Mouse (Mus musculus) midbrain, embryonic 12.5 days (tissue): ENCODE data around the gene Nek7. TPM values are rescaled to one million over a fixed set of nuclear protein-coding genes. Genes with fewer than 3 reads are reported as not detected.

ENCODE experiments used
- ATAC-seq: fragments of 200-750 bp; cut with Nextera tagmentation; 2 replicates; pipeline ENCODE4 v1.8.0; 2017; ENCODE audit warnings: low read depth, moderate TSS enrichment, moderate library complexity; ENCODE audit not compliant: low FRiP score
- H3K27ac ChIP-seq: fragments of 300-500 bp; sonication (generic); replicated peaks from 2 replicates; pipeline ENCODE4 v1.5.1; 2016; ENCODE audit warnings: mild to moderate bottlenecking
- H3K27me3 ChIP-seq: fragments of 300-500 bp; sonication (generic); 2 replicates; pipeline ENCODE4 v1.6.1; 2016; ENCODE audit warnings: mild to moderate bottlenecking
- H3K36me3 ChIP-seq: fragments of 300-500 bp; sonication (generic); 2 replicates; pipeline ENCODE4 v1.6.1; 2016
- H3K4me1 ChIP-seq: fragments of 300-500 bp; sonication (generic); 2 replicates; pipeline ENCODE4 v1.6.1; 2016
- H3K4me2 ChIP-seq: fragments of 300-500 bp; sonication (generic); replicated peaks from 2 replicates; pipeline ENCODE4 v1.6.1; 2016; ENCODE audit warnings: mild to moderate bottlenecking, moderate library complexity
- H3K4me3 ChIP-seq: fragments of 300-500 bp; sonication (generic); 2 replicates; pipeline ENCODE4 v1.5.1; 2016; ENCODE audit warnings: mild to moderate bottlenecking
- H3K9ac ChIP-seq: fragments of 300-500 bp; sonication (generic); replicated peaks from 2 replicates; pipeline ENCODE4 v1.6.1; 2016; ENCODE audit warnings: mild to moderate bottlenecking, moderate library complexity
- H3K9me3 ChIP-seq: fragments of 300-500 bp; sonication (generic); 2 replicates; pipeline ENCODE4 v1.6.1; 2016; ENCODE audit warnings: mild to moderate bottlenecking
- WGBS: fragments of 180-500 bp; shearing (Covaris S2); methylation state at CpG from one replicate; pipeline ENCODE4 v1.1.7; 2016; 5-methylcytosine and 5-hydroxymethylcytosine counted together
- polyA plus RNA-seq: library from polyadenylated mRNA; unstranded; fragments of >200 nt; fragmentation: Nextera tagmentation; extraction: Ambion mirVana; gene quantifications from 2 replicates; pipeline ENCODE4 v1.2.1, GENCODE M21; 2016

Gene Nek7
- polyA plus RNA-seq, 1 experiment from 2014 or later = 31.0 TPM

DNA sequence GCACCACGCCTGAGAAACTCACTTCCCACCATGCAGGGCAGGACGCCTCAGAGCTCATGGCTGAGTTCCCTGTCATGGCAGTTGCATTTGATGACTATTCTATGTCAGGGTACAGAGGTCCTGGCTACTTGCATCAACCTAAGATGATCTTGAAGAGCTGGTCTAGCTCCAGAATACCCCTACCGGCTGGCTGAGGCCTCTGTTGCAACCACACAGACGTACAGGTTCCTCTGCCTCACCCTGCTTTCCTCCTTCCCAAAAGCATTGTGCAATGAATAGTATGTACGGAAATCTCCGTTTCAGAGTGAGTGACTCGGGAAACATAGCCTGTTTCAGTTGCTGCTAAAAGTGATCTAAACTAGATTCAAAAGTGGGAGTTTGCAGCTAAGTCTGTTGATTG is 37.7 kb downstream of the Nek7 start:
- Histone ChIP-seq H3K27me3 (no peaks in the 10 kb centered on the region), H3K4me2 (no peak overlapping the region), H3K4me3 (no peak overlapping the region), H3K36me3 (no peaks in the 10 kb centered on the region), H3K27ac (no peak overlapping the region), H3K9me3 (no peaks in the 10 kb centered on the region), H3K4me1 (no peaks in the 10 kb centered on the region), H3K9ac (no peak overlapping the region)
- ATAC-seq = no peak
- 93% methylated on average over 7 of the region's 7 CpGs for WGBS

DNA sequence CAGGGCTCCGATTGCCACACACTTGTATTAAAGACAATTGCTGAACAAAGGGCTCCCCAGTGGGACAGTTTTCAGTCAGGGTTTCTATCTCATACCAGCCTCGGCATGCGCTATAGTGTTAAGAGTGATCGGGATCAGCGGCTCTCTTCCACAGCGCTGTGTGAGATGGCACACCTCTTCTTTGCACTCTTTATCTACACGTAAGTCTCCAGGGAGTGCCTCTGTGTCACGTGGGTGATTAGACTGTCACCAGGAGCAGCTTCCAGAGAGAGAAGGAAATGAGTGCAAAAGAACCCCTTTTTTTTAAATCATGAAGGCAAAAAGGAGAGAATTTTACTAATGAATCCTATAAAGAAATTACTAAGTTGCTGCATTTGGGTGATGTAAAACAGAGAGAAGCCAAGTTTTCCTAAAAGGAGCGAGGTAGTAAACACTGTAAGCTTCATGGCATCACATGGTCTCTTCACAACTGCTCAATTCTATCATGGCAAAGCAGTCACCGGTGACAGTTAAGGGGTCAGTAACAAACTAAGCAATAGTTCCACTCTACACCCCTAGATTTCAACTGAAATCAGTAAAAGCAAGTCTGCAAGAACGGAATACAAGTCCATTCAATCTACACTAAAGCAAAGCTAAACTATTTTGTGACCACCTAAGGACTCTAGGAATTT is 40.0 kb downstream of the Nek7 start:
- no peaks in the 10 kb centered on the region for H3K36me3 ChIP-seq
- H3K4me3 ChIP-seq = no peak overlapping the region
- no peak for ATAC-seq
- H3K9me3 ChIP-seq = no peaks in the 10 kb centered on the region
- H3K4me2 ChIP-seq = no peak overlapping the region
- no peaks in the 10 kb centered on the region for H3K27me3 ChIP-seq
- no peak overlapping the region for H3K27ac ChIP-seq
- no peak overlapping the region for H3K9ac ChIP-seq
- H3K4me1 ChIP-seq = no peaks in the 10 kb centered on the region
- 67% methylated on average over 11 of the region's 11 CpGs for whole genome bisulfite sequencing

- no peak overlapping the region for H3K4me3 ChIP-seq
- H3K4me1 ChIP-seq = no peaks in the 10 kb centered on the region
- no peak overlapping the region for H3K27ac ChIP-seq
- no peak for ATAC-seq
- no peaks in the 10 kb centered on the region for H3K36me3 ChIP-seq
- WGBS = 90% methylated on average over 7 of the region's 7 CpGs
- H3K4me2 ChIP-seq = no peak overlapping the region
- H3K9ac ChIP-seq = no peak overlapping the region
- H3K27me3 ChIP-seq = no peaks in the 10 kb centered on the region
- no peaks in the 10 kb centered on the region for H3K9me3 ChIP-seq
Measured at GRCm38 (mm10) chr1:138579207-138579606, 40.7 kb downstream of the Nek7 start.

GRCm38 (mm10) chr1:138576803-138577202 is 43.1 kb downstream of the Nek7 start:
- no peak for ATAC-seq
- H3K36me3 ChIP-seq = no peaks in the 10 kb centered on the region
- 76% methylated on average over 7 of the region's 7 CpGs for WGBS
- no peak overlapping the region for H3K4me3 ChIP-seq
- H3K9me3 ChIP-seq = no peaks in the 10 kb centered on the region
- no peaks in the 10 kb centered on the region for H3K27me3 ChIP-seq
- no peak overlapping the region for H3K4me2 ChIP-seq
- no peak overlapping the region for H3K9ac ChIP-seq
- peaks cover 4% of the 10 kb centered on the region for H3K4me1 ChIP-seq
- no peak overlapping the region for H3K27ac ChIP-seq

- Histone ChIP-seq H3K4me2 (no peak overlapping the region), H3K27ac (no peak overlapping the region), H3K4me3 (no peak overlapping the region), H3K27me3 (no peaks in the 10 kb centered on the region), H3K4me1 (peaks cover 9% of the 10 kb centered on the region), H3K9me3 (no peaks in the 10 kb centered on the region), H3K36me3 (no peaks in the 10 kb centered on the region), H3K9ac (no peak overlapping the region)
- ATAC-seq = no peak
- WGBS = 95% methylated on average over 8 of the region's 8 CpGs
Measured at GRCm38 (mm10) chr1:138576066-138576697, 43.8 kb downstream of the Nek7 start.

DNA sequence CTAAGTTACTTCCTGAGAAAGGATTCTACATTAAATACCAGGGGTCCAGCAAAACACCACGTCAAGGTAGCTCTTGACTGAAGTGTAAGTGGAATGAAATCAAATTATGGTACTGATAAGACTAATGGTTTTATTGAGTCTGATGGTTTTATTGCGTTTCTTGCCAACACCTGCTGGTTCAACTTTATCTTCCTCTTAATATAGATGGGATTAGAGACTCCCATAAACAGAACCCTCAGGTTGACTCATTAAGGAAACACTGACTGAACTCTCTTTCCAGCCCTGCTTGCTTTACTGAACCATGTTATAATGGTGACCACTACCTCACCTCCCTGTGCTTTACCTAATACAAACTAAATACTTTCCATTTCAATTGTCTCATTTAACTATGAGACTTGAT is 44.3 kb downstream of the Nek7 start:
- no peaks in the 10 kb centered on the region for H3K9me3 ChIP-seq
- ATAC-seq = no peak
- H3K4me2 ChIP-seq = no peak overlapping the region
- no peaks in the 10 kb centered on the region for H3K36me3 ChIP-seq
- H3K27ac ChIP-seq = no peak overlapping the region
- 86% methylated on average over 2 of the region's 2 CpGs for WGBS
- H3K4me3 ChIP-seq = no peak overlapping the region
- H3K9ac ChIP-seq = no peak overlapping the region
- peaks cover 13% of the 10 kb centered on the region for H3K4me1 ChIP-seq
- H3K27me3 ChIP-seq = no peaks in the 10 kb centered on the region

DNA sequence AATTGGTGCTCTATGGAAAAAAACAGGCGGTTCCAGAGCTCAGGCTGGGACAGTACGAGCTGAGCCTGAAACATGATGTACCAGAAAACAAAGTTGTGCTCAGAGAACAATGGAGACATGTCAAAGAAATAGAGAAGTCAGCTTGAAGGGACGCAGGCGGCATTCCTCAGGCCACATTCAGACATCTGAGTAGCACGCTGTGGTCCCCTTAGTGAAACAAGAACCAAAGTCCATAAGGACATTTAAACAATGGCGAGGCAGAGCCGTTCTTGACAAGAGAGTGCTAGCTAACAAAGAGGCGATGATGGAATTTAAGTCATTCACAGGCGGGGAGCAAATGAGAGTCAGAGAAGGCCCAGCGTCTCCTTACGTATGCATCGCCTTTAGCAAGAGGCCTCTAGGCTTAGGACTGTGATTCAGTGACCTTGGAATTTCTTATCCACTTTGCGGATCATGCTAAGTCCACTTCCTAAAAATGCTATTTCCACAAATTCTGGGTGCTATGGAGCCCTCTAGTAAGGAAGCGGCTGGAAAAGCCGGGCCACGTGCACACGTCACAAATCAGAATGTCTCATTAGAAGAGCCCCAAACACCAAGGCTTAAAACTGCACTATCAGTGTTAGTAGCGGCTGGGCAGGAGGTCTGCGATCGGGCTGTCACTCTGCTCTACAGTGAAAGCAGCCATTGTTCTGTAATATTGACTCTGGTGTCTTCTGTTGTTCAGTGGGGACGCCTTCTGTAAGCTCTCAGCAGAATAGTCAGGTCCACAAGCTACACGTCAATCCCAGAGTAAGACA is 48.2 kb downstream of the Nek7 start:
- Histone ChIP-seq H3K36me3 (no peaks in the 10 kb centered on the region), H3K27ac (peak overlapping the region; percentile 55), H3K9ac (0 out of 2 replicates have a peak overlapping the region, but pooled peaks have one; percentile 39), H3K4me3 (no peak overlapping the region), H3K27me3 (no peaks in the 10 kb centered on the region), H3K4me2 (peak overlapping the region; percentile 43), H3K9me3 (no peaks in the 10 kb centered on the region), H3K4me1 (peaks cover 13% of the 10 kb centered on the region)
- WGBS = 24% methylated on average over 22 of the region's 22 CpGs
- peak; percentile 83 for ATAC-seq

GRCm38 (mm10) chr1:138571038-138571441 is 48.9 kb downstream of the Nek7 start:
- peak; percentile 23; the same call in 1 of the 2 replicates for ATAC-seq
- Histone ChIP-seq H3K27me3 (no peaks in the 10 kb centered on the region), H3K4me3 (no peak overlapping the region), H3K4me2 (no peak overlapping the region), H3K9ac (no peak overlapping the region), H3K9me3 (no peaks in the 10 kb centered on the region), H3K4me1 (peaks cover 13% of the 10 kb centered on the region), H3K36me3 (no peaks in the 10 kb centered on the region), H3K27ac (no peak overlapping the region)
- 82% methylated on average over 2 of the region's 2 CpGs for WGBS

DNA sequence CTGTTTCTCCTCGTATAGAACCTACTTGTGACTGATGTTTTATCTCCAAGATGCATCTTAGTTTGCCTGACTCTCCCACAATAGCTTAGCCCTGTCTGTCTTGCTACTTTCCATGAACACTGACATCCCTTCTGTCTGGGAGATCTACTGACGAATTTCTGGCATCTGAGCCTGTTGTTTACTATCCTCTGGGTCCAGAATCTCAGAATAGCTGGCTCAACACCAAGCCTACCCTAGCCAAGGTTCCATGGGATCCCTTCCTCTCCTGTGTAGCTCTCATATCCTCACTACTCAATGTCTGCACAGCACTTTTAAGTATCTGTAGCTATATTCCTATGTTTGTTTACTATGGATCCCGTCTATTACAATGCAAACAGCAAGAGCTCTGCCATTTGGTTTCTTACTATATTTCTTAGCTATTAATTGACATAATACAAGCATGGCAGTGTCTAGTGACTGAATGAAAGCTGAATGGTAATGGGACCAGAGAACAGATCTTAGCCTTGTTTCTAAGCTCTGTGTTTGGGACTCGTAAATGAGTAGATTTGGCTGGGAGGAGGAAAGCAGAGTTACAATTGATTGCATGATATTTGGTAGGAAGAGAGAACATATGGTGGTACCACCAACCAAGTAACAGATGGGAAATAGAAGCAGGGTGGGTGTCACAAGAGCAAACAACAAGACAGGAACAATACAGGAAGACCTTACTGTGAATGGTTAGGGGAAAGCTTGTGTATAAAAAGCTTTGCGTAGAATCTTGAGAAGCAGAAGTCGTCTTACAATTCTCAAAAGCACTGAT is 51.3 kb downstream of the Nek7 start:
- no peak for ATAC-seq
- H3K27me3 ChIP-seq = no peaks in the 10 kb centered on the region
- H3K9me3 ChIP-seq = no peaks in the 10 kb centered on the region
- no peak overlapping the region for H3K4me2 ChIP-seq
- no peak overlapping the region for H3K4me3 ChIP-seq
- H3K27ac ChIP-seq = no peak overlapping the region
- peaks cover 13% of the 10 kb centered on the region for H3K4me1 ChIP-seq
- WGBS = 76% methylated on average over 6 of the region's 6 CpGs
- no peaks in the 10 kb centered on the region for H3K36me3 ChIP-seq
- no peak overlapping the region for H3K9ac ChIP-seq

DNA sequence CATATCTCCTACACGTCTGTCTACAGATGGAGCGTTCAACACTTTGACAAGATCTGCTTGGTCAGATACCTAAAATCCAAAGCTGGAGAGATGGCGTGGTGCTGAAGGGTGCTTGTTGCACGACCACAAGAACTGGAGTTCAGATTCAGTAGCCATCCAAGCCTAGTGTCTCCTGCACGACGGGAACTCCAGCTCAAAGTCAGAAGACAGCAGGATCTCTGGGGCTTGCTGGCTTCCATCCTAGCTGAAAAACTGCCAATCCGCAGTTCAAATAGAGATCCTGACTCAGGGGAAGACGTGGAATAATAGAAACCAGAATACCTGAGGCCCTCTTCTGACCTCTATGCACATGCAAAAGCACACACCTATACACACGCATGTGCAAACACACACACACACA is 52.0 kb downstream of the Nek7 start:
- Histone ChIP-seq H3K27me3 (no peaks in the 10 kb centered on the region), H3K4me1 (peaks cover 13% of the 10 kb centered on the region), H3K27ac (no peak overlapping the region), H3K4me3 (no peak overlapping the region), H3K4me2 (no peak overlapping the region), H3K9me3 (no peaks in the 10 kb centered on the region), H3K9ac (no peak overlapping the region), H3K36me3 (no peaks in the 10 kb centered on the region)
- ATAC-seq = no peak
- 93% methylated on average over 9 of the region's 9 CpGs for WGBS

DNA sequence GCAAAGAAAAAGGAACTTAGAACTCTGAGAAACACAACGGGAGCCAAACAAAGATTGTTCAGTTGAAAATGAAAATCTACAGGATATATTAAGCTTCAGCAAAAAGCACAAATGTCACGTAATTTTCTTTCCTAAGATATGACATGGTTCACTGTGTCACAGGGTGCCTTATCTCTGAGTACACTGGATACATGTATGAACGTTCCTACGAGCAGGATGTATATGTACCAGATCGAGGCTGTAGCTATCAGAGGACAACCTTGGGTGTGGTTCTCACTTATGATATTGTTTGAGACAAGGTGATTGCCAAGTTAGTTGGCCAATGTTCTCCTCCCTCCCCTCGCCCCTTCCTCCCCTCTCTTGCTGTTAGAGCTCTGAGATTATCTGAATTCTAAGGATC is 55.3 kb downstream of the Nek7 start:
- Histone ChIP-seq H3K4me2 (no peak overlapping the region), H3K9me3 (no peaks in the 10 kb centered on the region), H3K4me1 (peaks cover under 1% of the 10 kb centered on the region), H3K4me3 (no peak overlapping the region), H3K27ac (no peak overlapping the region), H3K9ac (no peak overlapping the region), H3K27me3 (no peaks in the 10 kb centered on the region), H3K36me3 (no peaks in the 10 kb centered on the region)
- ATAC-seq = no peak
- 93% methylated on average over 6 of the region's 6 CpGs for WGBS
